Mouse (Mus musculus) stomach, postnatal 0 days (tissue): ENCODE results near the gene Taar4. TPM values are rescaled to one million over a fixed set of nuclear protein-coding genes. Genes with fewer than 3 reads are reported as not detected.

Source experiments
- ATAC-seq: fragments of 200-750 bp; cut with Nextera tagmentation; 2 replicates; pipeline ENCODE4 v1.8.0; 2017; ENCODE audit not compliant: low FRiP score, low TSS enrichment
- DNase-seq: peaks from one replicate; pipeline ENCODE4 v3.0.0-alpha.2; 2016; ENCODE audit warnings: low spot score
- H3K27ac ChIP-seq: fragments of 300-500 bp; sonication (generic); replicated peaks from 2 replicates; pipeline ENCODE4 v1.5.1; 2014; ENCODE audit warnings: mild to moderate bottlenecking, control low read depth
- H3K27me3 ChIP-seq: fragments of 300-500 bp; sonication (generic); 2 replicates; pipeline ENCODE4 v1.6.1; 2014; ENCODE audit warnings: low read length; ENCODE audit not compliant: control insufficient read depth, insufficient read depth
- H3K36me3 ChIP-seq: fragments of 300-500 bp; sonication (generic); 2 replicates; pipeline ENCODE4 v1.6.1; 2014; ENCODE audit warnings: low read length, mixed read lengths; ENCODE audit not compliant: control insufficient read depth, insufficient read depth
- H3K4me1 ChIP-seq: fragments of 300-500 bp; sonication (generic); replicated peaks from 2 replicates; pipeline ENCODE4 v1.6.1; 2014; ENCODE audit warnings: antibody characterized with exemption; ENCODE audit not compliant: control insufficient read depth, insufficient read depth
- H3K4me2 ChIP-seq: fragments of 300-500 bp; sonication (generic); replicated peaks from 2 replicates; pipeline ENCODE4 v1.6.1; 2014; ENCODE audit warnings: low read depth, mild to moderate bottlenecking, control low read depth, moderate library complexity
- H3K4me3 ChIP-seq: fragments of 300-500 bp; sonication (generic); 2 replicates; pipeline ENCODE4 v1.5.1; 2014; ENCODE audit warnings: low read depth, low read length, control low read depth
- H3K9ac ChIP-seq: fragments of 300-500 bp; sonication (generic); 2 replicates; pipeline ENCODE4 v1.6.1; 2014; ENCODE audit warnings: mild to moderate bottlenecking, low read length, control low read depth, mixed read lengths
- H3K9me3 ChIP-seq: fragments of 300-500 bp; sonication (generic); 2 replicates; pipeline ENCODE4 v1.6.1; 2016; ENCODE audit warnings: low read length; ENCODE audit not compliant: control insufficient read depth
- CTCF ChIP-seq: IDR thresholded peaks from 2 replicates; pipeline ENCODE4 v1.5.1; 2016; ENCODE audit warnings: antibody characterized with exemption, low read depth, mild to moderate bottlenecking, moderate library complexity
- EP300 ChIP-seq: optimal IDR thresholded peaks from 2 replicates; pipeline ENCODE3; 2016; ENCODE audit warnings: antibody characterized with exemption
- WGBS: fragments of 180-500 bp; shearing (Covaris S2); extraction: QIAGEN DNeasy Blood & Tissue Kit; methylation state at CpG from one replicate; pipeline ENCODE4 v1.1.7; 2014; 5-methylcytosine and 5-hydroxymethylcytosine counted together
- polyA plus RNA-seq: library from polyadenylated mRNA; unstranded; fragments of >200 nt; fragmentation: Nextera tagmentation; extraction: Ambion mirVana; gene quantifications from 2 replicates; pipeline ENCODE4 v1.2.1, GENCODE M21; 2015

Gene Taar4
- polyA plus RNA-seq = 0.10 TPM in 1 of 2 replicates, not detected in the other

DNA sequence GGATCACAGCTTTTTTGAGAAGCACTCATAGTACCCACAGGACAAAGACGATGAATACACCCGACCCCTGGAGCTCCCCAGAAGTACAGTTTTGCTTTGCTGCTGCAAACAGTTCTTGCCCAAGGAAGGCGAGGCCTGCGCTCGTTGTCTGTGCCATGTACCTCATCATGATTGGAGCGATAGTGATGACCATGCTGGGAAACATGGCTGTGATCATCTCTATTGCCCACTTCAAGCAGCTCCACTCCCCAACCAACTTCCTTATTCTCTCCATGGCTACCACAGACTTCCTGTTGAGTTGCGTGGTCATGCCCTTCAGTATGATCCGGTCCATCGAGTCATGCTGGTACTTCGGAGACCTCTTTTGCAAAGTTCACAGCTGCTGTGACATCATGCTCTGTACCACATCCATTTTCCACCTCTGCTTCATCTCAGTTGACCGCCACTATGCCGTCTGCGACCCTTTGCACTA is at the start of gene Taar4:
Gene Taar4, plus strand, starts transcription at position 51 of the 472 bp plus-strand sequence.
- no peak within 1 kb of the TSS for H3K4me2 ChIP-seq
- no peaks in the 10 kb centered on the region for H3K9me3 ChIP-seq
- no peak within 1 kb of the TSS for H3K9ac ChIP-seq
- no peak for TF ChIP-seq EP300
- no peak for TF ChIP-seq CTCF
- H3K36me3 ChIP-seq = no peaks in the 10 kb centered on the region
- DNase-seq (no peak), ATAC-seq (no peak)
- H3K4me3 ChIP-seq = no peak within 1 kb of the TSS
- H3K4me1 ChIP-seq = no peaks in the 10 kb centered on the region
- 93% methylated on average over 13 of the region's 13 CpGs for WGBS
- no peaks in the 10 kb centered on the region for H3K27me3 ChIP-seq
- no peak within 1 kb of the TSS for H3K27ac ChIP-seq

DNA sequence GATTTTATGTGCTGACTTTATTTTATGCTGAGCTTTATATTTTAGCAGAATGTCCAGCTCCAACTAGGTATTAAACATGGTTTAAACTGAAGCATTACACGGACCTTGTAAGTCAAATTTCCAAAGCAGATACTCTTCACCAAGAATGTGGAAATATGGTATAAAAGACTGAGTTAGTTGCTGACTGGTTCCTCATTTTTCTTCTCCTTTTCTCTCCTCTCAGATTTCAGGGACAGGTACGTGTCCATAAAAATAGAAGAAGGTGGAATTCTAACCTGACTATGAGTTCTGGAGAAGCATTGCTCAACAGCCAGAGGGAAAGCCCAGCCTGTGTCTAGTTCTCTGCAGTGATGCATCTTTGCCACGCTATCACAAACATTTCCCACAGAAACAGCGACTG is 40.2 kb upstream of the Taar4 start, which contains the start of gene Taar1:
Gene Taar1, plus strand, starts transcription at position 301 of the 400 bp plus-strand sequence.
- ATAC-seq = no peak
- Histone ChIP-seq H3K27ac (no peak within 1 kb of the TSS), H3K27me3 (no peaks in the 10 kb centered on the region), H3K36me3 (no peaks in the 10 kb centered on the region), H3K4me2 (no peak within 1 kb of the TSS), H3K4me3 (no peak within 1 kb of the TSS), H3K9me3 (no peaks in the 10 kb centered on the region), H3K9ac (no peak within 1 kb of the TSS), H3K4me1 (no peaks in the 10 kb centered on the region)
- DNase-seq = no peak
- TF ChIP-seq EP300 (no peak), CTCF (no peak)
- WGBS = 89% methylated on average over 4 of the region's 4 CpGs

DNA sequence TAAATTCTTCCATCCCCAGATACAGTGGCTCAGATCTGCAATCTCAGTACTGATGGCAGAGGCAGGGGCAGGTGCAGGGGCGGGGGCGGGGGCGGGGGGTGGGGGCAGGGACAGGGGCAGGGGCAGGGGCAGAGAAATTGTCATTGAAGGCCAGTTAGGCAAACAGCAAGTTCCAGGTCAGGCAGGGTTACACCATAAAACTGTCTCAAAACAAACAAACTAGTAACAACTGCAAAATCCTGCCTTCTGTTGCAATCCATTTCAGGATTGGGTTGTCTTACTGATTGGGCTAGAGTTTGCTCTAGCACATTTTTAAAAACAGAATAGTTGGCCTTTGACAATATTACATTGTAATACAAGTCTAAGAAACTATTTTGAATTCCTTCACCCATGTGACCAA is 37.8 kb upstream of the Taar4 start:
- no peaks in the 10 kb centered on the region for H3K9me3 ChIP-seq
- DNase-seq = no peak
- no peak for TF ChIP-seq CTCF
- TF ChIP-seq EP300 = no peak
- H3K27me3 ChIP-seq = no peaks in the 10 kb centered on the region
- no peaks in the 10 kb centered on the region for H3K36me3 ChIP-seq
- no peaks in the 10 kb centered on the region for H3K4me1 ChIP-seq
- no peak overlapping the region for H3K9ac ChIP-seq
- no peak overlapping the region for H3K4me2 ChIP-seq
- no peak overlapping the region for H3K4me3 ChIP-seq
- WGBS = 55% methylated on average over 3 of the region's 3 CpGs
- no peak for ATAC-seq
- H3K27ac ChIP-seq = no peak overlapping the region

DNA sequence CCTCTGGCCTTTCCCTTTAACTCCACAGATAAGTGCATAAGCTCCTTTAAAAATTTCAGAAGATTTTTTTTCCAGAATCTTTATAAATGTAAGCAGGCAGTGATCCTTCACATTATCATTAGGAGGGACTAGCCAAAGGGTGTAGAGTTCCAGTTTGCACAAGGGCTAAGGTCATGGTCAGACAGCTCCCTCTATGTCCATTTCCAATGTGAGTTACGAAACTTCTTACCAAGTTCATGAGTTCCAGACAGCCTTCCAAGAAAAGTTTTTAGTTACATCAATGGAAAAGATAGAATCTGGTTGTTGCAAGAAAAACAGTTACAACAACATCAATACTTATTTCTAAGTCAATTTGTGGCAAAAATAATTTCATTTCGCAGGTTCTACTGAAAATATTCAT is 36.4 kb upstream of the Taar4 start:
- H3K27ac ChIP-seq = no peak overlapping the region
- ATAC-seq = no peak

DNA sequence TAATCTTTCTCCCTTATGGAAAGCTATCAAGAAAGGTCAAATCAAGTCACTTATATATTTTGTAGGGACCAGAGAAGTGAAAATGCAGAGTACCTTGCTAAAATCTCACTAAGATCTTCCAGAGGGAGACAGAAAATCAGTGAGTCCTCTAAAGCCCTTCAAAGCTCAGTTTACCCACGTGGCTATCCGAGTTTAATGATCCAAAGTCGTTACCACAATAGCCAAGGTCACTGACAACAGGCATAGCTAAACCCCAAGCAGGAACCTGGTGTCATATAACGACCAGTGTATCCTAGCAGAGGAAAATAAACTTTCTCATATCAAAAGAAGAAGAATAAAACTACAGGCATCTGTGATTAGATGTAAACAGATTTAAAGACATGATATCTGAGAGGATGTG is 22.7 kb upstream of the Taar4 start:
- Histone ChIP-seq H3K27ac (no peak overlapping the region), H3K4me2 (no peak overlapping the region), H3K9me3 (no peaks in the 10 kb centered on the region), H3K4me3 (no peak overlapping the region), H3K4me1 (no peaks in the 10 kb centered on the region), H3K9ac (no peak overlapping the region), H3K27me3 (no peaks in the 10 kb centered on the region), H3K36me3 (no peaks in the 10 kb centered on the region)
- DNase-seq (no peak), ATAC-seq (no peak)
- no peak for TF ChIP-seq CTCF
- no peak for TF ChIP-seq EP300
- WGBS = 39% methylated on average over 4 of the region's 4 CpGs

More for the DNA sequence above, 36.4 kb upstream of the Taar4 start:
- no peak overlapping the region for H3K4me2 ChIP-seq
- no peak overlapping the region for H3K9ac ChIP-seq
- no peaks in the 10 kb centered on the region for H3K36me3 ChIP-seq
- TF ChIP-seq CTCF = no peak
- TF ChIP-seq EP300 = no peak
- WGBS = 81% methylated on average over 2 of the region's 2 CpGs
- no peak overlapping the region for H3K4me3 ChIP-seq
- no peak for DNase-seq
- H3K4me1 ChIP-seq = no peaks in the 10 kb centered on the region
- H3K27me3 ChIP-seq = no peaks in the 10 kb centered on the region
- no peaks in the 10 kb centered on the region for H3K9me3 ChIP-seq

DNA sequence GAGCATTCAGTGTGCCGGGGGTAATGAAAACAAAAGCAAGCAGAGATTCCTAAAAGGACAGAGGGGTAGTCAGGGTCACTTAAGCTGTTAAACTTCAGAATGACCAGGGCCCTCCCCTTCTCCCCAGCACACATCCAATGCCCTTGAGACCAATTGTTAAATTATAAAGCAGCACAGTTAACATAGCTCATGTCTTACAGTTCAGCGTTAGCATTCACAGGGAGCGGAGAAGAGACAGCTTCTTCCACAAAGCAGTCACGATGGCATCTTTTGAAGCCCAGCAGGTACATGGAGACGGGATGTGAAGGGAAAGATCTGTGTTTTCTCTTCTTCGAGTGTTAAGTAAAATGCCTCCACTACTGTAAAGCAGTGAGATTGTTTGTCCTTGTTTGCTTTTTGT is 22.0 kb upstream of the Taar4 start, which contains the start of gene Taar2:
Gene Taar2, plus strand, starts transcription at position 261 of the 400 bp plus-strand sequence.
- H3K36me3 ChIP-seq = no peaks in the 10 kb centered on the region
- H3K27ac ChIP-seq = no peak within 1 kb of the TSS
- no peak for TF ChIP-seq CTCF
- no peak for TF ChIP-seq EP300
- no peak within 1 kb of the TSS for H3K9ac ChIP-seq
- ATAC-seq (no peak), DNase-seq (no peak)
- H3K4me1 ChIP-seq = no peaks in the 10 kb centered on the region
- H3K27me3 ChIP-seq = no peaks in the 10 kb centered on the region
- 59% methylated on average over 6 of the region's 6 CpGs for WGBS
- H3K4me2 ChIP-seq = no peak within 1 kb of the TSS
- no peak within 1 kb of the TSS for H3K4me3 ChIP-seq
- H3K9me3 ChIP-seq = no peaks in the 10 kb centered on the region
